Mouse (Mus musculus) neural tube, embryonic 10.5 days (tissue): ENCODE measurements around the gene Xpo1.
"Not testable (repeated sequence)": the region's sequence is repeated elsewhere in the genome, so short reads cannot be mapped to it uniquely, and the experiment has no call there.

Source experiments
- DNase-seq: peaks from one replicate; pipeline ENCODE4 v3.0.0-alpha.2; 2017; ENCODE audit warnings: low spot score; ENCODE audit errors: extremely low spot score

Xpo1 gene

GRCm38 (mm10) chr11:23255427-23256193 is at the start of gene Xpo1:
Gene Xpo1 (plus strand): TSS chr11:23256041.
- DNase-seq: peak; percentile 99

- no peak for DNase-seq
These were observed 46.1 kb upstream of the Xpo1 start for GRCm38 (mm10) chr11:23209717-23210116.

DNA sequence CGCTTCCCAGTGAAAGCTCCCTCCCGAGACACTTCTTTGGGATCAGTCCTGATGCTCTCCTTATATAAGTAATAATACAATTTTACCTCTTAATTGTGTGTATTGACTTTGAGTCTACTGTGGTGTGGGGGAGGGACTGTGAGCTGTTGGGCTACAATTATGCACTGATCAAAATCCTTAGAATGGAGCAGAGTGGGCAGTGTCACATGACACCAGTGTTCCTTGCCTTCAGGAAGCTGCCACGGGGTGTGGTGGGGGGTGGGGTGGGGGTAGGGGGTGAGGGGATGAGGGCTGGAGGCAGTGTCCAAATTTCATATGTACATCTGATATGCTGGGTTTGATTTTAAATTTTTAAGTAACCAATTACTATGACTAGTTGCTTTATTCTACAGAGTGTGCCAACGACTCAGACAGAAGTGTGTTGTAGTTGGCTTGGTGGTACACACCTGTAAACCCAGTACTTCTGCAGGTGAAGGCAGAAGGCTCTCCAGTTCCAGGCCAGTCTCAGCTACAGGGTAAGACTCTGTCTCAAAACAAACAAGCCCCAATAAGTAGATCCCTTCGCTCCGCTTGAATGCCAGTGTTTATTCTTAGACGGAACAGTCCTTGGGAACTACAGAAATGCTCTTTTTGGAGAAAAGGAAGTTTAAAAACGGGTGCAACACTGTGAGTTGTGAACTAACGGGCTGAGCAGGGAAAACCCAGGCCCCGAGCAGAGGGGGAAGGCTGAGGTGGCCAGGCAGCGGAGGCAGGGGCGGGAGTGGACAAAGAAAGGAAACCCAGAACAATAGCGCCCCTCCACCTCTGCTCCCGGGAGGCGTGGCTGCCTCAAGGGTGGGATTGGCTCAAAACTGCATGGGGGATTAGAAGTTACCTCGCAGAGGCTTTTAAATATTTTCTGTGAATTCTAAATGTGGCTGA is 45.0 kb upstream of the Xpo1 start:
- DNase-seq: peak; percentile 71

DNA sequence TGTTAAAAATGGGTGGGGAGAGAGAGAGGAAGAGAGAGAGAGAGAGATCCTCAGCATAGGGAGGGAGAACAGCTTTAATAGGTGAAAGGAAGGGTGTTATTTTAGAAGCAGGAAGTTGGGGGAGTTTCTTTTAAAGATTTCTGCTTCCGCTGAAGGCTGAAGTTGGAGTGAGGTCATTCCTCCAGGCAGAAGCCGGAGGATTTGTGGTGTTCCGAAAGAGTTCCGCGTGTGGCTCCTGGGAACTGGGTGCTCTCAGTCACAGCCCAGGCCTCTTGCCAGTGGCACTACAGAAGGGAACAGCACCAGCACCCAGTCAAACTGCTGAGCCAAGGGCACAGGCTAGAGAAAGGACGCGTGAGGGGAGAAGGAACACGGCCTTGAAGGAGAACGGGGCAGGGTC is 38.4 kb upstream of the Xpo1 start:
- no peak for DNase-seq

DNA sequence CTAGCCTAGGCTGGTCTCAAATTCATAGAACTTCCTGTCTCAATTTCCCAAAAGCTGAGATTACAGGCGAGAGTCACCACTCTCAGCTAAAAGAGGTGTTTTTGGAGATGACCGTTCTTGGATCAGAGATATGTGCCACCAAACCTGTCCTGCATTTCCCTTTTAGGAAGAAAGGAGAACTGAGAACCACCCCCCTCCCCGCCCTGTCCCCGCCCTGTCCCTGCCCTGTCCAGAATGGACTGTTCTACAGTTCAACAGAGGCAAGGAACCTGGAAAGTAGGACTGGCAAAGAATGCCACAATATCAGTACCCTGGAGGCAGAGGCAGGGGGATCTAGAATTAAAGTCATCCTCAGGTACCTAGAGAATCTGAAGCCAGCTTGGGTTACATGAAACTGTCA is 19.8 kb upstream of the Xpo1 start:
- no peak for DNase-seq

DNA sequence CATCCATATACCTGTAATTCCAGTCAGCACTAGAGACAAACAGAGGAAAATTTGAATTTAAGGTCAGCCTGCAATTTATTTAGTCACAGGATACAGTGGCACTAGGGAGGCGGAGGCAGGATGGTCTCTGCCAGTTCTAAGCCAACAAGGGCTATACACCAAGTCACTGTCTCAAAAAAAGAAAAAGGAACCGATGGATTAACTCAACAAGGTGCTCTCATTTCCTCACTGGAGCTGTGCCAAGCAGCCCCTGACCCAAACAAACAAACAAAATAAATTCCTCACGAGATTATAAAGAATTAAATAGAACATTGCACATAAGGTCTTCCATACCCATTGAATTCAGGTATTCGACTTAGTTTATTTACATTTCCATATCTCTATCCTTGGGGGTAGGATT is 1.9 kb upstream of the Xpo1 start:
- no peak for DNase-seq

DNA sequence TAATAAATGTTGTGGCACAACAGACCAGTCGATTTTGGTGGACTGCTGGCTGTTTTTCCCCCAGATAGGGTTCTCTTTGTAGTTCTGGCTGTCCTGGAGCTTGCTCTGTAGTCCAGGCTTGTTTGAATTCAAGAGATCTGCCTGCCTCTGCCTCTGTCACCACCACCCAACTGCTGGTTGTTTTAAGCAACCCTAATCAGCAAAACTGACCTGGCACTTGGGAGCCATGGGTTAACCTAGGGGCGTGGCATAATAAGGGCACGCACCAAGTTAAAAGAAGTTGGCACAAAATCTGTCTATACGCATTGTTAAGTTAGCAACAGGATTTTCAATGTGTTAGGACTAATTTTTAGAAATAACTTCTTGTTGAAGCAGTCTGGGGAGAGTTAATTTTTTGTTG is 1.3 kb upstream of the Xpo1 start:
- no peak for DNase-seq

DNA sequence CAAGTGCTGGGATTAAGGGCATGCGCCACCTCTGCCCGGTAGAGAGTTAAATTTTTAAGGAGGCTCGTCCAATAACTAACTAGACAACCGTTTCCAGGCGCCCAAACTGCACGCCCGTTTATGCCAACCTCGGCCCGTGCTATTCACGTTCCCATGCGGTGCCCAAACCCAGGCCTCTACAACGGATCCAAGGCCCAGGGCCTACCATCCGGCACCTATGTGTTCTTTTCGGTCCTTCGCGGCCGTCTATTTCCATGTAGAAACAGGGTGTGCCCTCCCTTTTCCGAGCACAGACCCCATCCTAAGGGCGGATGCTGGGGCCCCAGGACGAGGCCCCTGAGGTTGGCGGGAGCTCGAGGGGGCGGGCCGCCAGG is 801 bp upstream of the Xpo1 start:
- no peak for DNase-seq

DNA sequence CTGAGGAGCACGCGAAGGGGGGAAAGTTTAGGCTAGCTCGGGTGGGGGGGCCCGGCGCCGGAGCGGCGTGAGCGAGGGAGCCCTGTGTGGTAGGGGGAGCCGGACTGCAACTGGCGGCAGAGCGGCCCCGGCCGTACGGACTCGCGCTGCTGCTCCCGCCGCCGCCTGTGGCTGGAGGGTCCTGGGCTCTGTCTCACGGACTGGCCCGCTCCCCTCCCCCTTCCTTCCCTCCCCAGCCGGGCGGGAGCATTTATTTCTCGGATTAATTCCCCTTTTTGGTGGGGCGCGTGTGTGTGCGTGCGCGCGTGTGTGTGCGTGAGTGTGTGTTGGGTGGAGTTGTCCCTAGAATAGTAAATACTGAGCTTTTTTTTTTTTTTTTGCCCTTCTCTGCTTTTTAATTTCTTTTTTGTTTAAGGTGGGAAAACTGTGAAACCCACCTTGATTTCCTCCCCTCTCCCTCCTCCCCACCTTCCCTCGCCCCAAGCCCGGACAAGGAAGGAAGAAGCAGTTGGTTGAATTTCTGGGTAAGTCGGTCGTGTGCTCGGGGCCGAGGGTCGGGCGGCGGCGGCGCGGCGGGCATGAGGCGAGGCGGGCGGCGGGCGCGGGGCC is 457 bp downstream of the Xpo1 start:
- DNase-seq: no peak

- DNase-seq: peak; percentile 67
These were observed 1.2 kb downstream of the Xpo1 start for GRCm38 (mm10) chr11:23256803-23257704.

- no peak for DNase-seq
These were observed 3.2 kb downstream of the Xpo1 start for GRCm38 (mm10) chr11:23259073-23259472.

GRCm38 (mm10) chr11:23259481-23259880 is 3.6 kb downstream of the Xpo1 start:
- DNase-seq: no peak

- DNase-seq: no peak
These were observed 4.3 kb downstream of the Xpo1 start for GRCm38 (mm10) chr11:23260186-23260585.

GRCm38 (mm10) chr11:23261490-23261889 is 5.6 kb downstream of the Xpo1 start:
- DNase-seq: no peak

DNA sequence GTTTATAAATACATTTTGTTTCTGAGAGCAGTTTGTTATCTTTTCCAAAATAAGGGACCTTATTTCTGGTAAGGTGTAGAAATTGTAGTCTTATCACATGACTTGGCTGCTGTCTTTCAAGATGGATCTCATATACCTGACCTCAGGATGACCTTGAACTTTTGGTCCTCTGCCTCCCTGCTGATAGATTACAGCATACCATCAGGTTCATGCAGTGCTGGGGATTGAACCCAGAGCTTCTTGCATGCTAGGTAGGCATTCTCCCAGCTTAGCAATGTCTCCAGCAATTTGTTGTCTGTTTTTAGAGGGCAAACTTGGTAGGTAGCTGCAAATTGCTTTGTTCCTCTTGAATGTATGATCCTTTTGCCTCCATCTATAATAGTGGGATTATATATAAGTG is 9.1 kb downstream of the Xpo1 start:
- DNase-seq: no peak

- DNase-seq: no peak
These were observed 16.2 kb downstream of the Xpo1 start for GRCm38 (mm10) chr11:23271770-23272724.

GRCm38 (mm10) chr11:23275780-23276179 is 19.9 kb downstream of the Xpo1 start:
- no peak for DNase-seq

DNA sequence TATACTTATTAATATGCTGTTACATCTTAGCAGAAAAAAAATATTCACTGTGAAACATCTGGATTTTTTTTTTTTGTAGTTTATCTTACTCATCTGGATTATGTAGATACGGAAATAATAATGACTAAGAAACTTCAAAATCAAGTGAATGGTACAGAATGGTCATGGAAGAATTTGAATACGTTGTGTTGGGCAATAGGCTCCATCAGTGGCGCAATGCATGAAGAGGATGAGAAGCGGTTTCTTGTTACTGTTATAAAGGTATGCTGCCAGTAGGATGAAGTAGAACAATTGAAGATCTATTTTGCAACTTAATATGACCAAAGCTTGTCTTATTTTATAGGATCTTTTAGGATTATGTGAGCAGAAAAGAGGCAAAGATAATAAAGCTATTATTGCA is 28.6 kb downstream of the Xpo1 start:
- no peak for DNase-seq

- not testable (repeated sequence) for DNase-seq
These were observed 33.0 kb downstream of the Xpo1 start for GRCm38 (mm10) chr11:23288866-23289265.

GRCm38 (mm10) chr11:23297379-23297778 is 41.5 kb downstream of the Xpo1 start:
- no peak for DNase-seq
